Mouse (Mus musculus) MEL (cell line): Measurements from ENCODE around the gene Slco6d1. TPM values are rescaled to one million over a fixed set of nuclear protein-coding genes. Genes with fewer than 3 reads are reported as not detected.

Source experiments
- DNase-seq: peaks from one replicate; pipeline ENCODE4 v3.0.0; 2011; ENCODE audit warnings: low read depth, low spot score
- H3K27ac ChIP-seq: 2 replicates; pipeline ENCODE4 v1.5.1; 2012; ENCODE audit warnings: low read depth, mild to moderate bottlenecking, control low read depth, low read length, moderate library complexity; ENCODE audit not compliant: control insufficient read depth
- H3K27me3 ChIP-seq, 2 experiments: fragments of 150-350 bp in 1 of 2; sonication (generic) in 1 of 2; 2 replicates each; pipeline ENCODE4 v1.6.1; 2012; ENCODE audit warnings: low read length in 2 of 2, mild to moderate bottlenecking in 2 of 2, improper control_type of control experiment in 1 of 2, moderate library complexity in 1 of 2; ENCODE audit not compliant: insufficient read depth in 2 of 2, control insufficient read depth in 1 of 2
- H3K36me3 ChIP-seq, 2 experiments: 2 replicates each; pipeline ENCODE4 v1.6.1; 2012 to 2014; ENCODE audit warnings: low read length in 2 of 2, improper control_type of control experiment in 1 of 2, inconsistent platforms in 1 of 2, mild to moderate bottlenecking in 1 of 2; ENCODE audit not compliant: insufficient read depth in 2 of 2, control insufficient read depth in 1 of 2
- H3K4me1 ChIP-seq, 2 experiments: fragments of 150-350 bp in 1 of 2; sonication (generic) in 1 of 2; 2 replicates each; pipeline ENCODE4 v1.6.1; 2012; ENCODE audit warnings: low read length in 2 of 2, improper control_type of control experiment in 1 of 2, mild to moderate bottlenecking in 1 of 2; ENCODE audit not compliant: insufficient read depth in 2 of 2, control insufficient read depth in 1 of 2
- H3K4me3 ChIP-seq, 2 experiments: fragments of 150-350 bp in 1 of 2; sonication (generic) in 1 of 2; 2 replicates each; pipeline ENCODE4 v1.5.1; 2012; ENCODE audit warnings: low read depth in 2 of 2, low read length in 2 of 2, mild to moderate bottlenecking in 2 of 2, moderate library complexity in 2 of 2, control low read depth in 1 of 2, improper control_type of control experiment in 1 of 2; ENCODE audit not compliant: control insufficient read depth in 1 of 2, insufficient read depth in 1 of 2
- H3K79me2 ChIP-seq: 2 replicates; pipeline ENCODE4 v1.6.1; 2012; ENCODE audit warnings: mild to moderate bottlenecking, low read length, moderate library complexity; ENCODE audit not compliant: control insufficient read depth, poor library complexity, insufficient read depth
- H3K9ac ChIP-seq: 2 replicates; pipeline ENCODE4 v1.6.1; 2012; ENCODE audit warnings: low read depth, mild to moderate bottlenecking, control low read depth, low read length, moderate library complexity; ENCODE audit not compliant: control insufficient read depth, poor library complexity, severe bottlenecking
- H3K9me3 ChIP-seq: fragments of 150-350 bp; sonication (generic); replicated peaks from 2 replicates; pipeline ENCODE4 v1.6.1; 2012; ENCODE audit warnings: mild to moderate bottlenecking, low read length, improper control_type of control experiment, moderate library complexity; ENCODE audit not compliant: insufficient read depth
- BHLHE40 ChIP-seq: IDR thresholded peaks from 2 replicates; pipeline ENCODE4 v1.6.1; 2012; ENCODE audit warnings: low read depth, mild to moderate bottlenecking, inconsistent platforms, low read length, improper control_type of control experiment, borderline replicate concordance
- CHD1 ChIP-seq: IDR thresholded peaks from 2 replicates; pipeline ENCODE4 v1.6.1; 2012; ENCODE audit warnings: low read depth, mild to moderate bottlenecking, inconsistent platforms, low read length, improper control_type of control experiment
- E2F4 ChIP-seq: IDR thresholded peaks from 2 replicates; pipeline ENCODE4 v1.6.1; 2011; ENCODE audit warnings: low read depth, low read length, improper control_type of control experiment, borderline replicate concordance
- ELF1 ChIP-seq: IDR thresholded peaks from 2 replicates; pipeline ENCODE4 v1.6.1; 2014; ENCODE audit warnings: low read depth, mild to moderate bottlenecking, inconsistent platforms, low read length, improper control_type of control experiment, moderate library complexity
- ETS1 ChIP-seq: IDR thresholded peaks from 2 replicates; pipeline ENCODE4 v1.6.1; 2012; ENCODE audit warnings: low read depth, mild to moderate bottlenecking, inconsistent platforms, low read length, improper control_type of control experiment, moderate library complexity
- GABPA ChIP-seq: IDR thresholded peaks from 2 replicates; pipeline ENCODE4 v1.6.1; 2012; ENCODE audit warnings: low read depth, mild to moderate bottlenecking, inconsistent platforms, low read length, improper control_type of control experiment, moderate library complexity
- JUND ChIP-seq: IDR thresholded peaks from 2 replicates; pipeline ENCODE4 v1.6.1; 2011; ENCODE audit warnings: low read depth, mild to moderate bottlenecking, improper control_type of control experiment, low read length
- KAT2A ChIP-seq: conservative IDR thresholded peaks from 2 replicates; pipeline ENCODE4 v1.6.1; 2012; ENCODE audit warnings: low read depth, low read length, improper control_type of control experiment, inconsistent platforms
- MAX ChIP-seq: IDR thresholded peaks from 2 replicates; pipeline ENCODE4 v1.6.1; 2011; ENCODE audit warnings: low read length, improper control_type of control experiment
- MAZ ChIP-seq: IDR thresholded peaks from 2 replicates; pipeline ENCODE4 v1.6.1; 2012; ENCODE audit warnings: low read depth, mild to moderate bottlenecking, inconsistent platforms, low read length, improper control_type of control experiment
- MXI1 ChIP-seq: IDR thresholded peaks from 2 replicates; pipeline ENCODE4 v1.6.1; 2011; ENCODE audit warnings: mild to moderate bottlenecking, low read depth, low read length, improper control_type of control experiment
- MYB ChIP-seq: IDR thresholded peaks from 2 replicates; pipeline ENCODE4 v1.6.1; 2011; ENCODE audit warnings: mild to moderate bottlenecking, low read depth, low read length, improper control_type of control experiment
- MYC ChIP-seq: IDR thresholded peaks from 2 replicates; pipeline ENCODE4 v1.6.1; 2011; ENCODE audit warnings: low read depth, mild to moderate bottlenecking, low read length, improper control_type of control experiment, moderate library complexity
- NELFE ChIP-seq: IDR thresholded peaks from 2 replicates; pipeline ENCODE4 v1.6.1; 2011; ENCODE audit warnings: low read depth, low read length, improper control_type of control experiment
- POLR2AphosphoS2 ChIP-seq: IDR thresholded peaks from 2 replicates; pipeline ENCODE4 v1.6.1; 2011; ENCODE audit warnings: low read length, improper control_type of control experiment
- RAD21 ChIP-seq: IDR thresholded peaks from 2 replicates; pipeline ENCODE4 v1.6.1; 2011; ENCODE audit warnings: mild to moderate bottlenecking, low read depth, low read length, improper control_type of control experiment
- RCOR1 ChIP-seq: IDR thresholded peaks from 2 replicates; pipeline ENCODE4 v1.6.1; 2012; ENCODE audit warnings: low read depth, mild to moderate bottlenecking, inconsistent platforms, low read length, improper control_type of control experiment
- SIN3A ChIP-seq: IDR thresholded peaks from 2 replicates; pipeline ENCODE4 v1.6.1; 2012; ENCODE audit warnings: low read length, improper control_type of control experiment, inconsistent platforms
- TAL1 ChIP-seq: IDR thresholded peaks from 2 replicates; pipeline ENCODE4 v1.6.1; 2012; ENCODE audit warnings: mild to moderate bottlenecking, inconsistent platforms, low read length, moderate library complexity, mixed read lengths
- TBP ChIP-seq: IDR thresholded peaks from 2 replicates; pipeline ENCODE4 v1.8.0; 2011; ENCODE audit warnings: low read depth, low read length, improper control_type of control experiment
- TCF12 ChIP-seq: IDR thresholded peaks from 2 replicates; pipeline ENCODE4 v1.6.1; 2014; ENCODE audit warnings: low read depth, mild to moderate bottlenecking, inconsistent platforms, low read length, improper control_type of control experiment, moderate library complexity
- ZMIZ1 ChIP-seq: IDR thresholded peaks from 2 replicates; pipeline ENCODE4 v1.6.1; 2012; ENCODE audit warnings: low read depth, mild to moderate bottlenecking, inconsistent platforms, low read length, improper control_type of control experiment, moderate library complexity
- ZNF384 ChIP-seq: IDR thresholded peaks from 2 replicates; pipeline ENCODE4 v1.6.1; 2012; ENCODE audit warnings: low read depth, mild to moderate bottlenecking, inconsistent platforms, low read length, improper control_type of control experiment
- polyA plus RNA-seq, 2 experiments: library from polyadenylated mRNA; stranded (reverse) in 1 of 2; unstranded in 1 of 2; fragments of >175 nt in 1 of 2; fragments of >200 nt in 1 of 2; gene quantifications; 2 replicates each; pipeline versions ENCODE4 v1.2.1 to v1.2.4; 2012; ENCODE audit warnings: low replicate concordance in 2 of 2, low read depth in 1 of 2; ENCODE audit not compliant: insufficient read length in 2 of 2, insufficient read depth in 1 of 2, missing spikeins in 1 of 2
- total RNA-seq: library from RNA; depleted of rRNA; stranded (reverse); fragments of 300-350 nt; gene quantifications from 2 replicates; pipeline ENCODE4 v1.2.3, GENCODE M21; 2012

Slco6d1 gene
- total and polyA plus RNA-seq, 3 experiments: not detected

GRCm38 (mm10) chr1:98554388-98554787 lies 133.5 kb downstream of the Slco6d1 start:
- Histone ChIP-seq H3K9me3 (no peaks in the 10 kb centered on the region), H3K4me3 (no peak overlapping the region), H3K4me1 (no peaks in the 10 kb centered on the region), H3K36me3 (no peaks in the 10 kb centered on the region), H3K27ac (no peak overlapping the region), H3K79me2 (no peaks in the 10 kb centered on the region), H3K9ac (no peak overlapping the region), H3K27me3 (no peaks in the 10 kb centered on the region)
- TF ChIP-seq SIN3A: no peak
- TF ChIP-seq NELFE: no peak
- TF ChIP-seq MAZ: no peak
- TF ChIP-seq MXI1: no peak
- TF ChIP-seq TAL1: no peak
- no peak for TF ChIP-seq RAD21
- no peak for TF ChIP-seq MYB
- TF ChIP-seq RCOR1: no peak
- TF ChIP-seq MYC: no peak
- TF ChIP-seq POLR2AphosphoS2: no peak
- no peak for TF ChIP-seq ELF1
- no peak for TF ChIP-seq MAX
- no peak for TF ChIP-seq ETS1
- TF ChIP-seq CHD1: no peak
- TF ChIP-seq, all 39 proteins: peak for 0
- no peak for DNase-seq

GRCm38 (mm10) chr1:98565701-98566100 lies 144.8 kb downstream of the Slco6d1 start:
- Histone ChIP-seq H3K79me2 (no peaks in the 10 kb centered on the region), H3K4me1 (no peaks in the 10 kb centered on the region), H3K9ac (no peak overlapping the region), H3K27ac (no peak overlapping the region), H3K36me3 (no peaks in the 10 kb centered on the region), H3K9me3 (no peaks in the 10 kb centered on the region), H3K27me3 (no peaks in the 10 kb centered on the region), H3K4me3 (no peak overlapping the region)
- no peak for DNase-seq
- TF ChIP-seq MYB (no peak), KAT2A (no peak), BHLHE40 (no peak), RAD21 (no peak), TBP (no peak), GABPA (no peak), ZMIZ1 (no peak), ZNF384 (no peak), TCF12 (no peak), POLR2AphosphoS2 (no peak), CHD1 (no peak), E2F4 (no peak), MXI1 (no peak), ELF1 (no peak), TAL1 (no peak), MAX (no peak), JUND (no peak)
